Mouse (Mus musculus) left cerebral cortex, adult 11 months (tissue): Measurements from ENCODE around the gene Gpr33.

ENCODE experiments used
- DNase-seq: peaks from one replicate; pipeline ENCODE4 v3.0.0; 2022; ENCODE audit warnings: low spot score

Gpr33 gene

GRCm38 (mm10) chr12:52027963-52028362 lies at the start of gene Gpr33:
Gene Gpr33 (minus strand): TSS chr12:52028063.
- no peak for DNase-seq

GRCm38 (mm10) chr12:52049324-52049723 lies 21.5 kb upstream of the Gpr33 start:
- no peak for DNase-seq

GRCm38 (mm10) chr12:52046371-52046770 lies 18.5 kb upstream of the Gpr33 start:
- no peak for DNase-seq

- DNase-seq, result no peak
Measured at GRCm38 (mm10) chr12:52042818-52043336, 15.0 kb upstream of the Gpr33 start.

GRCm38 (mm10) chr12:52038352-52038751 lies 10.5 kb upstream of the Gpr33 start:
- no peak for DNase-seq

- no peak for DNase-seq
Measured at GRCm38 (mm10) chr12:52034956-52035355, 7.1 kb upstream of the Gpr33 start.

GRCm38 (mm10) chr12:52032276-52032675 lies 4.4 kb upstream of the Gpr33 start:
- no peak for DNase-seq

- DNase-seq, result no peak
Measured at GRCm38 (mm10) chr12:52014494-52015029, 13.3 kb downstream of the Gpr33 start.

- no peak for DNase-seq
Measured at GRCm38 (mm10) chr12:52014044-52014443, 13.8 kb downstream of the Gpr33 start.

GRCm38 (mm10) chr12:52013274-52013673 lies 14.6 kb downstream of the Gpr33 start:
- DNase-seq, result no peak

GRCm38 (mm10) chr12:52012159-52012558 lies 15.7 kb downstream of the Gpr33 start:
- no peak for DNase-seq

- DNase-seq, result no peak
Measured at GRCm38 (mm10) chr12:52010630-52010961, 17.3 kb downstream of the Gpr33 start.

GRCm38 (mm10) chr12:52009928-52010629 lies 17.8 kb downstream of the Gpr33 start:
- no peak for DNase-seq

GRCm38 (mm10) chr12:52006633-52006994 lies 21.2 kb downstream of the Gpr33 start:
- no peak for DNase-seq

- peak; percentile 88 for DNase-seq
Measured at GRCm38 (mm10) chr12:52005877-52006632, 21.8 kb downstream of the Gpr33 start, which contains the start of gene Dtd2. Gene Dtd2 (minus strand): TSS chr12:52006501.

GRCm38 (mm10) chr12:52002746-52003145 lies 25.1 kb downstream of the Gpr33 start:
- no peak for DNase-seq

GRCm38 (mm10) chr12:52001544-52001943 lies 26.3 kb downstream of the Gpr33 start:
- peak; percentile 70 for DNase-seq

GRCm38 (mm10) chr12:51998366-51998932 lies 29.4 kb downstream of the Gpr33 start:
- DNase-seq, result no peak

- DNase-seq, result no peak
Measured at GRCm38 (mm10) chr12:51995738-51996536, 31.9 kb downstream of the Gpr33 start.

- DNase-seq, result no peak
Measured at GRCm38 (mm10) chr12:51990629-51991028, 37.2 kb downstream of the Gpr33 start.

GRCm38 (mm10) chr12:51988536-51988935 lies 39.3 kb downstream of the Gpr33 start:
- DNase-seq, result no peak

GRCm38 (mm10) chr12:51985826-51986225 lies 42.0 kb downstream of the Gpr33 start:
- no peak for DNase-seq
